Mouse (Mus musculus): ENCODE measurements around the gene Disp3. TPM values are rescaled to one million over a fixed set of nuclear protein-coding genes. Genes with fewer than 3 reads are reported as not detected.
A peak's percentile ranks its signal among the peaks of the same experiment; 100 is the strongest.

The Disp3 gene
- polyA plus RNA-seq, 1 experiment from 2014 or later: 12.4 TPM

- Histone ChIP-seq H3K27me3 (ENCODE audit: control insufficient read depth, insufficient read depth, low read depth, low read length) (0 out of 2 replicates have a peak, but pooled peaks cover 4% of the 10 kb centered on the region), H3K36me3 (ENCODE audit: control insufficient read depth, insufficient read depth, low read length) (no peaks in the 10 kb centered on the region), H3K4me3 (ENCODE audit: low read depth, low read length) (no peak overlapping the region), H3K9me3 (replicated peaks; ENCODE audit: control insufficient read depth, low read length, poor library complexity, severe bottlenecking) (no peaks in the 10 kb centered on the region), H3K9ac (ENCODE audit: low read depth, low read length) (peak overlapping the region; percentile 23; the same call in 1 of the 2 replicates), H3K4me1 (ENCODE audit: control insufficient read depth, insufficient read depth, low read length) (peaks cover 15% of the 10 kb centered on the region), H3K4me2 (ENCODE audit: low read length) (peak overlapping the region; percentile 12; the same call in 1 of the 2 replicates), H3K27ac (ENCODE audit: low read length) (peak overlapping the region; percentile 64)
- WGBS: 25% methylated on average over 4 of the region's 4 CpGs
- peak; percentile 54 for ATAC-seq
Observed at GRCm38 (mm10) chr4:148276816-148277491, 10.8 kb downstream of the Disp3 start.

GRCm38 (mm10) chr4:148274671-148275070, 13.1 kb downstream of the Disp3 start:
- WGBS: 63% methylated on average over 3 of the region's 3 CpGs
- no peak overlapping the region for H3K4me2 ChIP-seq (ENCODE audit: low read length)
- H3K9me3 ChIP-seq (replicated peaks; ENCODE audit: control insufficient read depth, low read length, poor library complexity, severe bottlenecking): no peaks in the 10 kb centered on the region
- 0 out of 2 replicates have a peak, but pooled peaks cover 4% of the 10 kb centered on the region for H3K27me3 ChIP-seq (ENCODE audit: control insufficient read depth, insufficient read depth, low read depth, low read length)
- no peak overlapping the region for H3K4me3 ChIP-seq (ENCODE audit: low read depth, low read length)
- ATAC-seq: no peak
- no peaks in the 10 kb centered on the region for H3K36me3 ChIP-seq (ENCODE audit: control insufficient read depth, insufficient read depth, low read length)
- H3K27ac ChIP-seq (ENCODE audit: low read length): no peak overlapping the region
- H3K4me1 ChIP-seq (ENCODE audit: control insufficient read depth, insufficient read depth, low read length): peaks cover 15% of the 10 kb centered on the region
- no peak overlapping the region for H3K9ac ChIP-seq (ENCODE audit: low read depth, low read length)

DNA sequence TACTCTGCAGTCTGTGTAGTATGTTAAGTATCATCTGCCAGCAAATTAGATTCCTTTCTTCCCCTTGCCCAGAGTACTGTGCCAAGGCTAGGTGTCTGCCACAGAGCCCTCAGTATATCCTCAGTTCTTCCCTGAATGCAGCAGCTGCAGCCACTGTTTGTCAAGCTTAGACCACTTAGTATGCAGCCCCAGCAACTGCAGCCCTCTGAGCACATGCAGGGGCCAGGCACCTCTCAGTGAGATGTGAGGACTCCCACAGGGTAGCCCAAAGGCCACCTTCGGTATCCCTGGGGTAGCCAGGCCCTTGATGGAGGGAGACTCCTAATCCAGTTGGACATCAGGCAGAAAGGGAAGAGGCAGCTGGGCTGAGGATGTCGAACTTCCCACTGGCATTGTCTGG, 14.5 kb downstream of the Disp3 start:
- Histone ChIP-seq H3K36me3 (ENCODE audit: control insufficient read depth, insufficient read depth, low read length) (peaks cover 6% of the 10 kb centered on the region), H3K4me2 (ENCODE audit: low read length) (no peak overlapping the region), H3K4me1 (ENCODE audit: control insufficient read depth, insufficient read depth, low read length) (peaks cover 15% of the 10 kb centered on the region), H3K9ac (ENCODE audit: low read depth, low read length) (no peak overlapping the region), H3K27me3 (ENCODE audit: control insufficient read depth, insufficient read depth, low read depth, low read length) (0 out of 2 replicates have a peak, but pooled peaks cover 4% of the 10 kb centered on the region), H3K27ac (ENCODE audit: low read length) (no peak overlapping the region), H3K9me3 (replicated peaks; ENCODE audit: control insufficient read depth, low read length, poor library complexity, severe bottlenecking) (no peaks in the 10 kb centered on the region), H3K4me3 (ENCODE audit: low read depth, low read length) (no peak overlapping the region)
- 0 out of 2 replicates have a peak, but pooled peaks have one; percentile 27 for ATAC-seq
- WGBS: 3% methylated on average over 2 of the region's 2 CpGs

DNA sequence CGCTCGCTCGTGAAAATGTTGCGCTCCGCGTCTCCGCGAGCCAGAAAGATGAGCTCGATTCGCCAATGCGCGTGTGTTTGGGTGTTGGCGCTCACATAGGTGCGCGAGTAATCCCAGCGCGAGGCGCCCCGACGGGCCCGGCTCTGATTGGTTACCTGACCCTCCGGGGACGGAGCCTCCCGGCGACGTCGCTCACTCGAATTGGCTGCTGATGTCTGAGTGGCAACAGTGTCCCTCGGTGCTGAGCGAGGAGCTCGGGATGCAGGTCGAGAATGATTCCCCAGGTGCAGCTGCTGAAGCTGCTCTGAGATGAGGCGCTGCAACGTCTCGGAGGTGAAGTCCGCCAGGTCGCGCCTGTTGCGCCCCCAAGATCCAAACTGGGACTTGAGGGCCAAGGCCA, 16.1 kb downstream of the Disp3 start:
- Histone ChIP-seq H3K4me2 (ENCODE audit: low read length) (peak overlapping the region; percentile 32; the same call in 1 of the 2 replicates), H3K27me3 (ENCODE audit: control insufficient read depth, insufficient read depth, low read depth, low read length) (0 out of 2 replicates have a peak, but pooled peaks cover 4% of the 10 kb centered on the region), H3K9me3 (replicated peaks; ENCODE audit: control insufficient read depth, low read length, poor library complexity, severe bottlenecking) (no peaks in the 10 kb centered on the region), H3K4me3 (ENCODE audit: low read depth, low read length) (0 out of 2 replicates have a peak overlapping the region, but pooled peaks have one; percentile 7), H3K9ac (ENCODE audit: low read depth, low read length) (0 out of 2 replicates have a peak overlapping the region, but pooled peaks have one; percentile 10), H3K4me1 (ENCODE audit: control insufficient read depth, insufficient read depth, low read length) (peaks cover 4% of the 10 kb centered on the region; the same call in 1 of the 2 replicates), H3K36me3 (ENCODE audit: control insufficient read depth, insufficient read depth, low read length) (peaks cover 11% of the 10 kb centered on the region), H3K27ac (ENCODE audit: low read length) (no peak overlapping the region)
- peak; percentile 37 for ATAC-seq
- WGBS: 11% methylated on average over 39 of the region's 39 CpGs

GRCm38 (mm10) chr4:148266973-148267507, 20.7 kb downstream of the Disp3 start:
- Histone ChIP-seq H3K4me1 (ENCODE audit: control insufficient read depth, insufficient read depth, low read length) (no peaks in the 10 kb centered on the region), H3K4me3 (ENCODE audit: low read depth, low read length) (no peak overlapping the region), H3K27ac (ENCODE audit: low read length) (no peak overlapping the region), H3K27me3 (ENCODE audit: control insufficient read depth, insufficient read depth, low read depth, low read length) (no peaks in the 10 kb centered on the region), H3K9ac (ENCODE audit: low read depth, low read length) (no peak overlapping the region), H3K9me3 (replicated peaks; ENCODE audit: control insufficient read depth, low read length, poor library complexity, severe bottlenecking) (no peaks in the 10 kb centered on the region), H3K4me2 (ENCODE audit: low read length) (no peak overlapping the region), H3K36me3 (ENCODE audit: control insufficient read depth, insufficient read depth, low read length) (peaks cover 17% of the 10 kb centered on the region)
- WGBS: 90% methylated on average over 6 of the region's 6 CpGs
- no peak for ATAC-seq

GRCm38 (mm10) chr4:148259941-148260340, 27.8 kb downstream of the Disp3 start:
- Histone ChIP-seq H3K4me1 (ENCODE audit: control insufficient read depth, insufficient read depth, low read length) (no peaks in the 10 kb centered on the region), H3K9ac (ENCODE audit: low read depth, low read length) (no peak overlapping the region), H3K4me2 (ENCODE audit: low read length) (no peak overlapping the region), H3K27ac (ENCODE audit: low read length) (no peak overlapping the region), H3K4me3 (ENCODE audit: low read depth, low read length) (no peak overlapping the region), H3K36me3 (ENCODE audit: control insufficient read depth, insufficient read depth, low read length) (peaks cover 32% of the 10 kb centered on the region), H3K9me3 (replicated peaks; ENCODE audit: control insufficient read depth, low read length, poor library complexity, severe bottlenecking) (no peaks in the 10 kb centered on the region), H3K27me3 (ENCODE audit: control insufficient read depth, insufficient read depth, low read depth, low read length) (no peaks in the 10 kb centered on the region)
- ATAC-seq: no peak
- 94% methylated on average over 4 of the region's 4 CpGs for WGBS

- Histone ChIP-seq H3K9me3 (replicated peaks; ENCODE audit: control insufficient read depth, low read length, poor library complexity, severe bottlenecking) (no peaks in the 10 kb centered on the region; the same call in 1 of the 2 replicates), H3K9ac (ENCODE audit: low read depth, low read length) (no peak overlapping the region), H3K27me3 (ENCODE audit: control insufficient read depth, insufficient read depth, low read depth, low read length) (no peaks in the 10 kb centered on the region), H3K27ac (ENCODE audit: low read length) (no peak overlapping the region), H3K4me2 (ENCODE audit: low read length) (no peak overlapping the region), H3K4me1 (ENCODE audit: control insufficient read depth, insufficient read depth, low read length) (no peaks in the 10 kb centered on the region), H3K4me3 (ENCODE audit: low read depth, low read length) (no peak overlapping the region), H3K36me3 (ENCODE audit: control insufficient read depth, insufficient read depth, low read length) (peaks cover 39% of the 10 kb centered on the region)
- 56% methylated on average over 10 of the region's 10 CpGs for WGBS
- ATAC-seq: 0 out of 2 replicates have a peak, but pooled peaks have one; percentile 33
Observed at GRCm38 (mm10) chr4:148249341-148249740, 38.4 kb downstream of the Disp3 start.

DNA sequence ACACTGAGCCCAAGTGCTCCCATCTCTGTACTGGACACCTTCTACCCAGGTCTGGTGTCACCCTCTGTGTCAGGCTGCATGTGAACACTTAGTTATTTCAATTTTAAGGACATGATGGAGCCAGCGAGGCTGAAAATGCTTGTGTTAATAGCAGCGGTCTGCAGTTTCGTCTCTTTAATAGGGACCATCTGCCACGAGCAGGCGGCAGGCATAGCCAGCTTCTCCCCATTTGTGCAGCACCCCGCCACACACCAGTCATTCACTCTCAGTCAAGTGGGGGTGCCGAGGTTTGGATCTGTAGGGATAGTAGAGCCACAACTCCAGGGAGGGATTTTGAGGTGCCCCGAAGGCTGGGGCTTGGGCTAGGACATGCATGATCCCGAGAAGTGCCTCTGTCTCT, 47.4 kb downstream of the Disp3 start:
- Histone ChIP-seq H3K4me2 (ENCODE audit: low read length) (no peak overlapping the region), H3K27me3 (ENCODE audit: control insufficient read depth, insufficient read depth, low read depth, low read length) (no peaks in the 10 kb centered on the region), H3K27ac (ENCODE audit: low read length) (no peak overlapping the region), H3K9ac (ENCODE audit: low read depth, low read length) (no peak overlapping the region), H3K4me3 (ENCODE audit: low read depth, low read length) (no peak overlapping the region), H3K4me1 (ENCODE audit: control insufficient read depth, insufficient read depth, low read length) (peaks cover 10% of the 10 kb centered on the region), H3K36me3 (ENCODE audit: control insufficient read depth, insufficient read depth, low read length) (peaks cover 19% of the 10 kb centered on the region), H3K9me3 (replicated peaks; ENCODE audit: control insufficient read depth, low read length, poor library complexity, severe bottlenecking) (no peaks in the 10 kb centered on the region)
- ATAC-seq: no peak
- WGBS: 67% methylated on average over 9 of the region's 9 CpGs

GRCm38 (mm10) chr4:148239474-148240130, 48.2 kb downstream of the Disp3 start:
- no peaks in the 10 kb centered on the region for H3K9me3 ChIP-seq (replicated peaks; ENCODE audit: control insufficient read depth, low read length, poor library complexity, severe bottlenecking)
- H3K4me1 ChIP-seq (ENCODE audit: control insufficient read depth, insufficient read depth, low read length): peaks cover 10% of the 10 kb centered on the region
- no peaks in the 10 kb centered on the region for H3K27me3 ChIP-seq (ENCODE audit: control insufficient read depth, insufficient read depth, low read depth, low read length)
- 75% methylated on average over 10 of the region's 10 CpGs for WGBS
- ATAC-seq: no peak
- H3K27ac ChIP-seq (ENCODE audit: low read length): no peak overlapping the region
- no peak overlapping the region for H3K4me3 ChIP-seq (ENCODE audit: low read depth, low read length)
- H3K36me3 ChIP-seq (ENCODE audit: control insufficient read depth, insufficient read depth, low read length): peaks cover 18% of the 10 kb centered on the region
- no peak overlapping the region for H3K4me2 ChIP-seq (ENCODE audit: low read length)
- H3K9ac ChIP-seq (ENCODE audit: low read depth, low read length): no peak overlapping the region

Data from midbrain, embryonic 16.5 days (tissue).